In the genomic region with DNA sequence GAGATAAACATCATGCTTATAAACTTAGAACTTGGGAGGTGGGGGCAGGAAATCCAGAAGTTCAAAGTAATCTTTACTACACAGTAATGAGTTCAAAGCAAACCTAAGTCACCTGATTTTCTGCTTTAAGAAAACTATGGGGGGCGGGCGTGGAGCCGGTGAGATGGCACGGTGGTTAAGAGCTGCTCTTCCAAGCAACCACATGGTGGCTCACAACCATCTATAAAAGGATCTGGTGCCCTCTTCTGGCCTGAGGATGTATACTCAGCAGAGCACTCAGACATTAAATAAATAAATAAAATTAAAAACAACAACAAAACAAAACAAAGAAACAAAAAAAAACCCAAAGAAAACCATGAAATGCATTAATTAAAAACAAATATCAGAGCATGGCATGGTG, we compare ENCODE assay signal across 9 mouse cellular contexts. TPM values are rescaled to one million over a fixed set of nuclear protein-coding genes. Genes with fewer than 3 reads are reported as not detected.
DNase-seq lines count a peak whose midpoint lies in the region.
"Had no signal": no experiment of that assay in that cellular context is flagged by ENCODE, and none has a peak within 500 bp of the region (broad histone marks: within the 10 kb centered on the region; RNA-seq: fewer than 3 reads in every experiment).

No protein-coding gene starts in this region.

- no peaks in the 10 kb centered on the region for H3K27me3 ChIP-seq in splenic B cell, adult 2 months (ENCODE audit: control insufficient read depth, insufficient read depth, low read length, poor library complexity, severe bottlenecking)

- peak; percentile 17 for DNase-seq in adrenal gland, postnatal 14 days
- no peak for DNase-seq in adrenal gland, adult 18-20 months (ENCODE audit: low spot score in 2 of 2)
- DNase-seq in layer of hippocampus, adult 9-11 months, result peak; percentile 8
- no peak for DNase-seq in layer of hippocampus, adult 9-10 months (ENCODE audit: low spot score)
- peak; percentile 65 for DNase-seq in R1 (ENCODE audit: low read depth, low spot score)
- DNase-seq in embryo, embryonic 10.5 days (ENCODE audit: low spot score), result peak; percentile 52
- DNase-seq in splenic B cell, adult 2 months (ENCODE audit: low read depth, low spot score), result peak; percentile 64
- DNase-seq in spleen, adult 12 weeks (ENCODE audit: low spot score), result no peak

- no peaks in the 10 kb centered on the region for H3K36me3 ChIP-seq in splenic B cell, adult 2 months (ENCODE audit: control insufficient read depth, insufficient read depth, low read length, poor library complexity, severe bottlenecking)
- H3K36me3 ChIP-seq: stomach, embryonic 15.5 days had no signal

RNA-seq across cellular contexts. Expression of gene Map7d2, which starts 5.1 kb away (rescaled TPM):
- 3.5 and 5.1 TPM in 2 replicates for total RNA-seq in adrenal gland, postnatal 14 days (2021)
- total RNA-seq in adrenal gland, adult 18-20 months (2021), result 1 to 10 TPM; 3.9 to 4.0 TPM

RNA-seq across cellular contexts. Expression of gene Eif1ax, which starts 37.3 kb away (rescaled TPM):
- total RNA-seq in adrenal gland, postnatal 14 days (2021), result 98.2 and 112 TPM in 2 replicates
- 10 to 100 TPM; 88.4 to 93.2 TPM for total RNA-seq in adrenal gland, adult 18-20 months (2021)

Comparison
In these comparisons a context has a peak if more than half of its experiments do, and no peak if none do; other contexts are left out.
1. DNase-seq: peak in adrenal gland, postnatal 14 days (single experiment), layer of hippocampus, adult 9-11 months (single experiment), R1 (single experiment), embryo, embryonic 10.5 days (single experiment) and splenic B cell, adult 2 months (single experiment); none in adrenal gland, adult 18-20 months (0 of 2), layer of hippocampus, adult 9-10 months (single experiment) and spleen, adult 12 weeks (single experiment).